Mouse (Mus musculus): ENCODE measurements at regions not wholly inside any gene's neighbourhood (a gene's known extent, or its start where the extent isn't known, plus 50 kb on each side); places are given as distances from the start of the nearest gene placed in this dataset.

GRCm38 (mm10) chr6:24263796-24264195 lies 95.9 kb upstream of the Slc13a1 start:
- DNase-seq (ENCODE audit: low read depth, low spot score): no peak

- DNase-seq (ENCODE audit: low read depth, low spot score): no peak
Observed at GRCm38 (mm10) chr6:24262578-24262977, 94.7 kb upstream of the Slc13a1 start.

- DNase-seq (ENCODE audit: low read depth, low spot score): no peak
Observed at GRCm38 (mm10) chr6:24245591-24245990, 77.7 kb upstream of the Slc13a1 start.

- DNase-seq (ENCODE audit: low read depth, low spot score): no peak
Observed at GRCm38 (mm10) chr6:24238541-24238940, 70.6 kb upstream of the Slc13a1 start.

- DNase-seq (ENCODE audit: low read depth, low spot score): no peak
Observed at GRCm38 (mm10) chr6:24238054-24238453, 70.2 kb upstream of the Slc13a1 start.

GRCm38 (mm10) chr6:24233626-24234025 lies 65.7 kb upstream of the Slc13a1 start:
- no peak for DNase-seq (ENCODE audit: low read depth, low spot score)

- DNase-seq (ENCODE audit: low read depth, low spot score): no peak
Observed at GRCm38 (mm10) chr6:24220589-24220988, 52.7 kb upstream of the Slc13a1 start.

- DNase-seq (ENCODE audit: low read depth, low spot score): no peak
Observed at GRCm38 (mm10) chr6:24219882-24220522, 52.1 kb upstream of the Slc13a1 start.

Measured in 3T3-L1 (cell line).